Mouse (Mus musculus): ENCODE measurements around the gene Cfap99. TPM values are rescaled to one million over a fixed set of nuclear protein-coding genes. Genes with fewer than 3 reads are reported as not detected.

The Cfap99 gene
- polyA plus RNA-seq, 1 experiment from 2014 or later, result not detected

- H3K9me3 ChIP-seq, result no peaks in the 10 kb centered on the region
- no peaks in the 10 kb centered on the region for H3K36me3 ChIP-seq
- 60% methylated on average over 4 of the region's 4 CpGs for WGBS
- no peak overlapping the region for H3K9ac ChIP-seq
- H3K27ac ChIP-seq, result no peak overlapping the region
- H3K27me3 ChIP-seq (replicated peaks), result no peaks in the 10 kb centered on the region
- H3K4me3 ChIP-seq (replicated peaks), result no peak overlapping the region
- ATAC-seq, result no peak
- H3K4me1 ChIP-seq (replicated peaks), result no peaks in the 10 kb centered on the region
- H3K4me2 ChIP-seq (replicated peaks), result no peak overlapping the region
Observed at GRCm38 (mm10) chr5:34266065-34266464, 22.3 kb upstream of the Cfap99 start.

- H3K27ac ChIP-seq, result no peak overlapping the region
- H3K36me3 ChIP-seq, result no peaks in the 10 kb centered on the region
- no peak overlapping the region for H3K9ac ChIP-seq
- no peak overlapping the region for H3K4me3 ChIP-seq (replicated peaks)
- no peaks in the 10 kb centered on the region for H3K9me3 ChIP-seq
- H3K4me2 ChIP-seq (replicated peaks), result no peak overlapping the region
- ATAC-seq, result no peak
- H3K27me3 ChIP-seq (replicated peaks), result no peaks in the 10 kb centered on the region
- WGBS, result 82% methylated on average over 16 of the region's 16 CpGs
- H3K4me1 ChIP-seq (replicated peaks), result no peaks in the 10 kb centered on the region
Observed at GRCm38 (mm10) chr5:34269197-34269920, 19.0 kb upstream of the Cfap99 start.

- no peaks in the 10 kb centered on the region for H3K9me3 ChIP-seq
- H3K4me1 ChIP-seq (replicated peaks), result no peaks in the 10 kb centered on the region
- WGBS, result 56% methylated on average over 12 of the region's 12 CpGs
- no peaks in the 10 kb centered on the region for H3K36me3 ChIP-seq
- no peaks in the 10 kb centered on the region for H3K27me3 ChIP-seq (replicated peaks)
- H3K4me3 ChIP-seq (replicated peaks), result no peak overlapping the region
- no peak overlapping the region for H3K4me2 ChIP-seq (replicated peaks)
- H3K9ac ChIP-seq, result no peak overlapping the region
- no peak overlapping the region for H3K27ac ChIP-seq
- ATAC-seq, result no peak
Observed at GRCm38 (mm10) chr5:34269921-34270465, 18.4 kb upstream of the Cfap99 start.

- Histone ChIP-seq H3K4me1 (replicated peaks) (no peaks in the 10 kb centered on the region), H3K27me3 (replicated peaks) (no peaks in the 10 kb centered on the region), H3K9me3 (no peaks in the 10 kb centered on the region), H3K36me3 (no peaks in the 10 kb centered on the region), H3K4me3 (replicated peaks) (no peak overlapping the region), H3K4me2 (replicated peaks) (no peak overlapping the region), H3K27ac (no peak overlapping the region), H3K9ac (no peak overlapping the region)
- ATAC-seq, result no peak
- WGBS, result 30% methylated on average over 4 of the region's 4 CpGs
Observed at GRCm38 (mm10) chr5:34271743-34272142, 16.7 kb upstream of the Cfap99 start.

- no peak overlapping the region for H3K27ac ChIP-seq
- H3K9me3 ChIP-seq, result no peaks in the 10 kb centered on the region
- no peak for ATAC-seq
- H3K4me3 ChIP-seq (replicated peaks), result no peak overlapping the region
- H3K27me3 ChIP-seq (replicated peaks), result no peaks in the 10 kb centered on the region
- 66% methylated on average over 5 of the region's 5 CpGs for WGBS
- H3K4me2 ChIP-seq (replicated peaks), result no peak overlapping the region
- no peaks in the 10 kb centered on the region for H3K4me1 ChIP-seq (replicated peaks)
- no peaks in the 10 kb centered on the region for H3K36me3 ChIP-seq
- no peak overlapping the region for H3K9ac ChIP-seq
Observed at GRCm38 (mm10) chr5:34273251-34273681, 15.1 kb upstream of the Cfap99 start.

GRCm38 (mm10) chr5:34274268-34274667 is 14.1 kb upstream of the Cfap99 start:
- H3K36me3 ChIP-seq, result no peaks in the 10 kb centered on the region
- no peak for ATAC-seq

GRCm38 (mm10) chr5:34274676-34275293 is 13.6 kb upstream of the Cfap99 start:
- Histone ChIP-seq H3K9me3 (no peaks in the 10 kb centered on the region), H3K27ac (no peak overlapping the region), H3K4me2 (replicated peaks) (no peak overlapping the region), H3K27me3 (replicated peaks) (no peaks in the 10 kb centered on the region), H3K36me3 (no peaks in the 10 kb centered on the region), H3K9ac (no peak overlapping the region), H3K4me1 (replicated peaks) (no peaks in the 10 kb centered on the region), H3K4me3 (replicated peaks) (no peak overlapping the region)
- no peak for ATAC-seq
- 82% methylated on average over 10 of the region's 10 CpGs for WGBS

More at GRCm38 (mm10) chr5:34274268-34274667, 14.1 kb upstream of the Cfap99 start:
- Histone ChIP-seq H3K9ac (no peak overlapping the region), H3K27ac (no peak overlapping the region), H3K4me2 (replicated peaks) (no peak overlapping the region), H3K4me1 (replicated peaks) (no peaks in the 10 kb centered on the region), H3K27me3 (replicated peaks) (no peaks in the 10 kb centered on the region), H3K4me3 (replicated peaks) (no peak overlapping the region), H3K9me3 (no peaks in the 10 kb centered on the region)
- 90% methylated on average over 3 of the region's 3 CpGs for WGBS

- ATAC-seq, result no peak
- Histone ChIP-seq H3K4me3 (replicated peaks) (no peak overlapping the region), H3K27ac (no peak overlapping the region), H3K36me3 (no peaks in the 10 kb centered on the region), H3K9me3 (no peaks in the 10 kb centered on the region), H3K4me2 (replicated peaks) (no peak overlapping the region), H3K9ac (no peak overlapping the region), H3K27me3 (replicated peaks) (no peaks in the 10 kb centered on the region), H3K4me1 (replicated peaks) (no peaks in the 10 kb centered on the region)
- 72% methylated on average over 7 of the region's 7 CpGs for WGBS
Observed at GRCm38 (mm10) chr5:34276191-34276590, 12.2 kb upstream of the Cfap99 start.

GRCm38 (mm10) chr5:34276746-34277145 is 11.7 kb upstream of the Cfap99 start:
- Histone ChIP-seq H3K36me3 (no peaks in the 10 kb centered on the region), H3K4me2 (replicated peaks) (no peak overlapping the region), H3K4me3 (replicated peaks) (no peak overlapping the region), H3K27me3 (replicated peaks) (no peaks in the 10 kb centered on the region), H3K9me3 (no peaks in the 10 kb centered on the region), H3K9ac (no peak overlapping the region), H3K27ac (no peak overlapping the region), H3K4me1 (replicated peaks) (no peaks in the 10 kb centered on the region)
- no peak for ATAC-seq
- 66% methylated on average over 6 of the region's 6 CpGs for WGBS

GRCm38 (mm10) chr5:34278058-34278457 is 10.3 kb upstream of the Cfap99 start:
- WGBS, result 63% methylated on average over 4 of the region's 4 CpGs
- no peak for ATAC-seq
- no peaks in the 10 kb centered on the region for H3K4me1 ChIP-seq (replicated peaks)

GRCm38 (mm10) chr5:34279214-34279613 is 9.2 kb upstream of the Cfap99 start:
- no peak overlapping the region for H3K27ac ChIP-seq
- H3K9ac ChIP-seq, result no peak overlapping the region
- H3K4me2 ChIP-seq (replicated peaks), result no peak overlapping the region
- no peaks in the 10 kb centered on the region for H3K9me3 ChIP-seq
- no peak for ATAC-seq
- H3K4me3 ChIP-seq (replicated peaks), result no peak overlapping the region
- no peaks in the 10 kb centered on the region; the same call in 1 of the 2 replicates for H3K27me3 ChIP-seq (replicated peaks)
- no peaks in the 10 kb centered on the region for H3K36me3 ChIP-seq
- WGBS, result 86% methylated on average over 9 of the region's 9 CpGs
- no peaks in the 10 kb centered on the region for H3K4me1 ChIP-seq (replicated peaks)

More at GRCm38 (mm10) chr5:34278058-34278457, 10.3 kb upstream of the Cfap99 start:
- H3K27ac ChIP-seq, result no peak overlapping the region
- H3K9ac ChIP-seq, result no peak overlapping the region
- no peak overlapping the region for H3K4me2 ChIP-seq (replicated peaks)
- H3K9me3 ChIP-seq, result no peaks in the 10 kb centered on the region
- H3K27me3 ChIP-seq (replicated peaks), result no peaks in the 10 kb centered on the region
- H3K36me3 ChIP-seq, result no peaks in the 10 kb centered on the region
- no peak overlapping the region for H3K4me3 ChIP-seq (replicated peaks)

GRCm38 (mm10) chr5:34280976-34281375 is 7.4 kb upstream of the Cfap99 start:
- WGBS, result 59% methylated on average over 7 of the region's 7 CpGs
- H3K9me3 ChIP-seq, result no peaks in the 10 kb centered on the region

More at GRCm38 (mm10) chr5:34280976-34281375, 7.4 kb upstream of the Cfap99 start:
- Histone ChIP-seq H3K27me3 (replicated peaks) (peaks cover 8% of the 10 kb centered on the region; the same call in 1 of the 2 replicates), H3K4me2 (replicated peaks) (no peak overlapping the region), H3K4me1 (replicated peaks) (no peaks in the 10 kb centered on the region), H3K36me3 (no peaks in the 10 kb centered on the region), H3K27ac (no peak overlapping the region), H3K9ac (no peak overlapping the region), H3K4me3 (replicated peaks) (no peak overlapping the region)
- ATAC-seq, result no peak
